Mouse (Mus musculus): ENCODE measurements around the gene Stk24. TPM values are rescaled to one million over a fixed set of nuclear protein-coding genes. Genes with fewer than 3 reads are reported as not detected.

Stk24 gene
- polyA plus RNA-seq, 1 experiment from 2014 or later, result 46.3 TPM

DNA sequence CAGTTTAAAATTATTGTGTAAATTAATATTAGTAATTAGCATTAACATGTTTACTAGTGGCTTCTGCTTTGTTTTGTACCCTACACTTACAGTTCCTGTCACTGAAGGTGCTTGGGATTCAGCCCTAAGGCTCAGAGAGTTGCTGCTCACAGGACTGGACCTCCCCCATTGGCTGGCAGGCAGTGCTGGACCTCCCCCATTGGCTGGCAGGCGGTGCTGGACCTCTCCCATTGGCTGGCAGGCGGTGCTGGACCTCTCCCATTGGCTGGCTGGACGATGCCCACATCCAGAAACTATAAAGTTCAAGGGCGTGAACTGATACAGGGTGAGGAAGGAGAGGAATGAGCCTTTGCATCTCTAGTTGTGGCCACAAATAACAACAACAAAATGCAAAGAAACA is 15.3 kb upstream of the Stk24 start:
- H3K9ac ChIP-seq (replicated peaks; ENCODE audit: low read depth, low read length), result no peak overlapping the region
- no peak overlapping the region for H3K27ac ChIP-seq (ENCODE audit: low read length)
- WGBS, result 84% methylated on average over 4 of the region's 4 CpGs
- no peak overlapping the region for H3K4me3 ChIP-seq (ENCODE audit: low read depth, low read length)
- H3K36me3 ChIP-seq (ENCODE audit: control insufficient read depth, insufficient read depth, low read length), result no peaks in the 10 kb centered on the region
- ATAC-seq (ENCODE audit: insufficient number of reproducible peaks, insufficient read depth, low FRiP score, low read depth), result no peak
- no peak overlapping the region for H3K4me2 ChIP-seq (replicated peaks; ENCODE audit: low read depth, low read length)
- H3K4me1 ChIP-seq (ENCODE audit: control insufficient read depth, insufficient read depth, low read length), result no peaks in the 10 kb centered on the region
- no peaks in the 10 kb centered on the region for H3K27me3 ChIP-seq (ENCODE audit: control insufficient read depth, insufficient read depth, low read length)
- no peaks in the 10 kb centered on the region for H3K9me3 ChIP-seq (ENCODE audit: control insufficient read depth, low read depth, low read length)

DNA sequence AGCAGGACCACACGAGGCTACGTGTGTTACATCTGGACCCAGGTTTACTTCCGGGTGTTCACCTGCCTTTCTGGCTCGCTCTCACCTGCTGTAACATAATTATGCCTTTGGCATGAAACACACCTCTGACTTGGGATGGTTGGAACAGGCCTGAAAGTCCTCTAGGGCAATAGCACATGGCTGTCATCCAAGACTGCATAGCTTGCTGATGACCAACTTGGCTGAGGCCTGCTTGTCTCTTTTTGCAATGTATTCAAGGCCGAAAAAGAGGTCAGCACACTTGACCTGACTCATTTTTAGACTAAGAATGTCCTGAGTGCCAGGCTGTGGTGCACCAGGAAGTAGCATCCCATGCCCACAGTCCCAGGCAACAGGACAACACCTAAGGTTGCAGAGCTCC is 12.1 kb upstream of the Stk24 start:
- 83% methylated on average over 5 of the region's 5 CpGs for WGBS
- no peaks in the 10 kb centered on the region for H3K4me1 ChIP-seq (ENCODE audit: control insufficient read depth, insufficient read depth, low read length)
- H3K27me3 ChIP-seq (ENCODE audit: control insufficient read depth, insufficient read depth, low read length), result no peaks in the 10 kb centered on the region
- H3K9ac ChIP-seq (replicated peaks; ENCODE audit: low read depth, low read length), result no peak overlapping the region
- no peak for ATAC-seq (ENCODE audit: insufficient number of reproducible peaks, insufficient read depth, low FRiP score, low read depth)
- no peak overlapping the region for H3K4me3 ChIP-seq (ENCODE audit: low read depth, low read length)
- H3K27ac ChIP-seq (ENCODE audit: low read length), result no peak overlapping the region
- no peaks in the 10 kb centered on the region for H3K36me3 ChIP-seq (ENCODE audit: control insufficient read depth, insufficient read depth, low read length)
- no peak overlapping the region for H3K4me2 ChIP-seq (replicated peaks; ENCODE audit: low read depth, low read length)
- no peaks in the 10 kb centered on the region for H3K9me3 ChIP-seq (ENCODE audit: control insufficient read depth, low read depth, low read length)

DNA sequence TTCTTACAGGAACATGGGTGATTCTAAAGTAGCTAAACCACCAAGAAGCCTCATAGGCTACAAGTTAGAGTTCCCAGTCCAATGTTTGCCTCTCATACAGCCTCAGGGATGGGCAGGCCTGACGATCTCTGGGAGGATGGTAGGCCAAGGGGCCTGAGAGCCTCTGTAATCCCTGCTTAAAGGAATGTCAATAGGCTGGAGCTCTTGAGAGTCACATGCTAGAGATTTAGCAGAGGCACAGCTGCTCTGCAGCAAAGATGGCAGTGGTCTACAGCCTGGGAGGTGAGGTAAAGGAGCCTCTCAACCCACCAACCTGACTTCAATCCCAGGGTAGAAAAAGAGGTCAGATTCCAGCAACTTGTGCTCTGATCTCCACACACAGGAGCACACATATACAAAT is 7.9 kb upstream of the Stk24 start:
- no peak for ATAC-seq (ENCODE audit: insufficient number of reproducible peaks, insufficient read depth, low FRiP score, low read depth)
- Histone ChIP-seq H3K36me3 (ENCODE audit: control insufficient read depth, insufficient read depth, low read length) (no peaks in the 10 kb centered on the region), H3K27ac (ENCODE audit: low read length) (no peak overlapping the region), H3K9me3 (ENCODE audit: control insufficient read depth, low read depth, low read length) (no peaks in the 10 kb centered on the region), H3K4me1 (ENCODE audit: control insufficient read depth, insufficient read depth, low read length) (no peaks in the 10 kb centered on the region), H3K4me2 (replicated peaks; ENCODE audit: low read depth, low read length) (no peak overlapping the region), H3K27me3 (ENCODE audit: control insufficient read depth, insufficient read depth, low read length) (no peaks in the 10 kb centered on the region), H3K9ac (replicated peaks; ENCODE audit: low read depth, low read length) (no peak overlapping the region), H3K4me3 (ENCODE audit: low read depth, low read length) (no peak overlapping the region)
- 48% methylated on average over 1 of the region's 1 CpGs for WGBS

- H3K4me1 ChIP-seq (ENCODE audit: control insufficient read depth, insufficient read depth, low read length), result no peaks in the 10 kb centered on the region
- no peak overlapping the region for H3K4me3 ChIP-seq (ENCODE audit: low read depth, low read length)
- no peak overlapping the region for H3K4me2 ChIP-seq (replicated peaks; ENCODE audit: low read depth, low read length)
- no peaks in the 10 kb centered on the region for H3K9me3 ChIP-seq (ENCODE audit: control insufficient read depth, low read depth, low read length)
- no peaks in the 10 kb centered on the region for H3K36me3 ChIP-seq (ENCODE audit: control insufficient read depth, insufficient read depth, low read length)
- ATAC-seq (ENCODE audit: insufficient number of reproducible peaks, insufficient read depth, low FRiP score, low read depth), result no peak
- H3K9ac ChIP-seq (replicated peaks; ENCODE audit: low read depth, low read length), result no peak overlapping the region
- WGBS, result 88% methylated on average over 8 of the region's 8 CpGs
- H3K27me3 ChIP-seq (ENCODE audit: control insufficient read depth, insufficient read depth, low read length), result no peaks in the 10 kb centered on the region
- no peak overlapping the region for H3K27ac ChIP-seq (ENCODE audit: low read length)
Measured at GRCm38 (mm10) chr14:121385440-121385839, 5.6 kb upstream of the Stk24 start.

DNA sequence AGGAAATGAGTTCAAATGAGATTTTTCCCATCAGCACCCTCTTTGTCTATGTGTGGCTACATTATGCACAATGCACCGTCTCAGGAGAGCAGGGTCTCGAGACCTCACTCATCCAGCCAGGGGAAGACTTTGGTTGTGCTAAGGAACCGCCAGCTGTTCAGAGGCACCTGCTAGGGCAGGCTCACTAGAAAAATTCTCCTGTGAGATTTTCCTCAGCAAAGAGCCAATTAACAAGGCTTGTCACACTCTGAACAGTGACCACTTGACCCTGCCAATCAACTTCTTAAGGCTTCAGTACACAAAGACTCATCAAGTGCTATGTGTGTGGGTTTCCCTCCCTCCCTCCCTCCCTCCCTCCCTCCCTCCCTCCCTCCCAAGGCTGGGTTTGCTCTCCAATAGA is 4.0 kb upstream of the Stk24 start:
- no peak overlapping the region for H3K9ac ChIP-seq (replicated peaks; ENCODE audit: low read depth, low read length)
- no peak overlapping the region for H3K4me3 ChIP-seq (ENCODE audit: low read depth, low read length)
- no peaks in the 10 kb centered on the region for H3K36me3 ChIP-seq (ENCODE audit: control insufficient read depth, insufficient read depth, low read length)
- H3K27ac ChIP-seq (ENCODE audit: low read length), result no peak overlapping the region
- H3K4me2 ChIP-seq (replicated peaks; ENCODE audit: low read depth, low read length), result no peak overlapping the region
- H3K9me3 ChIP-seq (ENCODE audit: control insufficient read depth, low read depth, low read length), result no peaks in the 10 kb centered on the region
- no peaks in the 10 kb centered on the region for H3K4me1 ChIP-seq (ENCODE audit: control insufficient read depth, insufficient read depth, low read length)
- no peaks in the 10 kb centered on the region for H3K27me3 ChIP-seq (ENCODE audit: control insufficient read depth, insufficient read depth, low read length)
- no peak for ATAC-seq (ENCODE audit: insufficient number of reproducible peaks, insufficient read depth, low FRiP score, low read depth)
- 36% methylated on average over 3 of the region's 3 CpGs for WGBS

- WGBS, result 0% methylated on average over 27 of the region's 79 CpGs
- H3K4me1 ChIP-seq (ENCODE audit: control insufficient read depth, insufficient read depth, low read length), result peaks cover 21% of the 10 kb centered on the region; the same call in 1 of the 2 replicates
- H3K9ac ChIP-seq (replicated peaks; ENCODE audit: low read depth, low read length), result peak overlapping the region; percentile 96
- H3K9me3 ChIP-seq (ENCODE audit: control insufficient read depth, low read depth, low read length), result no peaks in the 10 kb centered on the region
- H3K4me2 ChIP-seq (replicated peaks; ENCODE audit: low read depth, low read length), result peak overlapping the region; percentile 78
- no peaks in the 10 kb centered on the region; the same call in 1 of the 2 replicates for H3K36me3 ChIP-seq (ENCODE audit: control insufficient read depth, insufficient read depth, low read length)
- H3K27ac ChIP-seq (ENCODE audit: low read length), result peak overlapping the region; percentile 92
- peak overlapping the region; percentile 97 for H3K4me3 ChIP-seq (ENCODE audit: low read depth, low read length)
- ATAC-seq (ENCODE audit: insufficient number of reproducible peaks, insufficient read depth, low FRiP score, low read depth), result peak; percentile 90
- H3K27me3 ChIP-seq (ENCODE audit: control insufficient read depth, insufficient read depth, low read length), result no peaks in the 10 kb centered on the region
Measured at GRCm38 (mm10) chr14:121379116-121379826, 540 bp downstream of the Stk24 start.

- Histone ChIP-seq H3K9ac (replicated peaks; ENCODE audit: low read depth, low read length) (peak overlapping the region; percentile 96), H3K4me3 (ENCODE audit: low read depth, low read length) (peak overlapping the region; percentile 97), H3K36me3 (ENCODE audit: control insufficient read depth, insufficient read depth, low read length) (no peaks in the 10 kb centered on the region; the same call in 1 of the 2 replicates), H3K4me2 (replicated peaks; ENCODE audit: low read depth, low read length) (peak overlapping the region; percentile 45), H3K4me1 (ENCODE audit: control insufficient read depth, insufficient read depth, low read length) (peaks cover 28% of the 10 kb centered on the region; the same call in 1 of the 2 replicates), H3K9me3 (ENCODE audit: control insufficient read depth, low read depth, low read length) (no peaks in the 10 kb centered on the region), H3K27ac (ENCODE audit: low read length) (peak overlapping the region; percentile 92), H3K27me3 (ENCODE audit: control insufficient read depth, insufficient read depth, low read length) (no peaks in the 10 kb centered on the region)
- under 1% methylated on average over 77 of the region's 83 CpGs for WGBS
- ATAC-seq (ENCODE audit: insufficient number of reproducible peaks, insufficient read depth, low FRiP score, low read depth), result peak; percentile 79
Measured at GRCm38 (mm10) chr14:121378243-121379115, 1.3 kb downstream of the Stk24 start.

GRCm38 (mm10) chr14:121376566-121376965 is 3.2 kb downstream of the Stk24 start:
- 54% methylated on average over 6 of the region's 6 CpGs for WGBS
- Histone ChIP-seq H3K4me2 (replicated peaks; ENCODE audit: low read depth, low read length) (peak overlapping the region; percentile 12; the same call in 1 of the 2 replicates), H3K4me3 (ENCODE audit: low read depth, low read length) (no peak overlapping the region), H3K27ac (ENCODE audit: low read length) (0 out of 2 replicates have a peak overlapping the region, but pooled peaks have one; percentile 15), H3K9ac (replicated peaks; ENCODE audit: low read depth, low read length) (no peak overlapping the region), H3K9me3 (ENCODE audit: control insufficient read depth, low read depth, low read length) (no peaks in the 10 kb centered on the region), H3K4me1 (ENCODE audit: control insufficient read depth, insufficient read depth, low read length) (peaks cover 41% of the 10 kb centered on the region), H3K27me3 (ENCODE audit: control insufficient read depth, insufficient read depth, low read length) (no peaks in the 10 kb centered on the region), H3K36me3 (ENCODE audit: control insufficient read depth, insufficient read depth, low read length) (no peaks in the 10 kb centered on the region; the same call in 1 of the 2 replicates)
- no peak for ATAC-seq (ENCODE audit: insufficient number of reproducible peaks, insufficient read depth, low FRiP score, low read depth)
